Mouse (Mus musculus): ENCODE measurements around the gene Gm5244. TPM values are rescaled to one million over a fixed set of nuclear protein-coding genes. Genes with fewer than 3 reads are reported as not detected.
A peak's percentile ranks its signal among the peaks of the same experiment; 100 is the strongest.

The Gm5244 gene
- polyA plus RNA-seq (2015; fragmentation: Nextera tagmentation; extraction: Ambion mirVana) = not detected in 2 replicates

DNA sequence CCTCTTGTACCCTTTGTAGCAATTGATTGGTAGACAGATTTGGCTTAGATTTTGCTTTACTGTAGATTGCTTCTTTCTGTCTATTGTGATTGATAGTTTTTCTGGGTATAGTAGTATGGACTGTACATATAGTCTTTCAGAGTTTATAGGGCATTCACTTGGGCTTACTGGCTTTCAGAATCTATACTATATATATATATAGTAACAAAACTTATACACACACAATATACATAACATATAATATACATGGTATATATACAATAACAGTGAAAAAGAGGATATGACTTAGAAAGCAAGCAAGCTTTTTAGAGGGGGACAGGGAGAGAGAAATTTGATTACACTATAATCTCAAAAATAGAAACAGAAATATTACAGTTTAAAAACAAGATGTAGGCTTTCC lies at the start of gene Gm5244:
TSS of gene Gm5244 (plus strand) at position 301 of the 400 bp plus-strand sequence.
- no peaks in the 10 kb centered on the region for H3K27me3 ChIP-seq
- H3K4me2 ChIP-seq = no peak within 1 kb of the TSS
- no peak within 1 kb of the TSS for H3K9ac ChIP-seq
- no peak within 1 kb of the TSS for H3K4me3 ChIP-seq
- H3K27ac ChIP-seq (replicated peaks) = no peak within 1 kb of the TSS
- H3K36me3 ChIP-seq = no peaks in the 10 kb centered on the region
- H3K9me3 ChIP-seq = no peaks in the 10 kb centered on the region
- no peaks in the 10 kb centered on the region for H3K4me1 ChIP-seq (replicated peaks)
- ATAC-seq (ENCODE audit: low FRiP score, low read depth) = no peak

DNA sequence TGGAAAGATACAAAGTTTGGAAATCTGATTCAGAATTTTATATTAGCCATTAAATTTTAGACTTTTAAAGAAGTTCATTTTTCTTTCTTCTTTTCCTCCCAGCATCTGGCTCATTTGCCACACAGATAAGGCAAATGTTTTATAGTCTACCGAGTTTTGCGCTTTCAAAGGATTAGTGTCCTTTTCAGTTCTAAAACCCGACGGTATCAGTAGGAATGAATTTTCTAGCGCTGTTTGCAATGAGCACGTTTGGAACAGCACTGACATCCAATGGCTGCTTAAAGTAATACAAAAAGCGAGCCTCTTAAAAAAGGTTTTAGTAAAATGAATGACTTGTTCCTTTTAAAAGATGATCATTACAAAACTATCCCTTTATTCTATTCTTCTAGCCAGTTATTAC lies 49.4 kb upstream of the Gm5244 start:
- H3K9ac ChIP-seq = peak overlapping the region; percentile 61
- H3K27ac ChIP-seq (replicated peaks) = peak overlapping the region; percentile 99
- peaks cover 20% of the 10 kb centered on the region for H3K4me1 ChIP-seq (replicated peaks)
- no peak for ATAC-seq (ENCODE audit: low FRiP score, low read depth)
- WGBS = 4% methylated on average over 7 of the region's 7 CpGs
- peak overlapping the region; percentile 94 for H3K4me2 ChIP-seq
- no peaks in the 10 kb centered on the region for H3K36me3 ChIP-seq
- no peaks in the 10 kb centered on the region for H3K27me3 ChIP-seq
- H3K4me3 ChIP-seq = peak overlapping the region; percentile 98
- H3K9me3 ChIP-seq = no peaks in the 10 kb centered on the region

GRCm38 (mm10) chr19:12798404-12798803 lies 48.1 kb upstream of the Gm5244 start:
- Histone ChIP-seq H3K36me3 (no peaks in the 10 kb centered on the region), H3K4me2 (no peak overlapping the region), H3K4me3 (no peak overlapping the region), H3K27me3 (no peaks in the 10 kb centered on the region), H3K9ac (no peak overlapping the region), H3K27ac (replicated peaks) (no peak overlapping the region), H3K4me1 (replicated peaks) (peaks cover 14% of the 10 kb centered on the region), H3K9me3 (no peaks in the 10 kb centered on the region)
- 73% methylated on average over 4 of the region's 4 CpGs for WGBS
- no peak for ATAC-seq (ENCODE audit: low FRiP score, low read depth)

DNA sequence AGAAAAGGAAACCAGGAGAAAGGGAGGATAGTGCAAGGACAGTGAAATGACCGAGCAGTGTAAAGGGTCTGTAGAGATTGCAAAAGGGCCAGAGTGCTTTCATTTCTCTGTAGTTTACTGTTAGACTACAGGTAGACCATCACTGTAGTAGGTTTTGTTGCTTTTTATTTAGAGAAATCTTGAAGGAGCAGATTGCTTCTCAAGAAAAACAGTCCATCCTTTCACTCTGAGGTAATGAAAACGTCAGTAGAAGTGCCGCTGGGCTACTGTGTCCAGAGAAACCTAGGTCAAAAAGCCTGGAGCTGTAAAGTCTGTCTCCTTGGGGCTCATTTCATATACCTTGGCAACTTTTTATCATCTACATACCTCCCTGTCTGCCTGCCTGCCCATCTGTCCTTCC lies 47.4 kb upstream of the Gm5244 start:
- no peaks in the 10 kb centered on the region for H3K9me3 ChIP-seq
- WGBS = 89% methylated on average over 3 of the region's 3 CpGs
- H3K4me2 ChIP-seq = no peak overlapping the region
- ATAC-seq (ENCODE audit: low FRiP score, low read depth) = no peak
- no peak overlapping the region for H3K4me3 ChIP-seq
- no peaks in the 10 kb centered on the region for H3K27me3 ChIP-seq
- no peak overlapping the region for H3K27ac ChIP-seq (replicated peaks)
- H3K36me3 ChIP-seq = no peaks in the 10 kb centered on the region
- H3K4me1 ChIP-seq (replicated peaks) = 0 out of 2 replicates have a peak, but pooled peaks cover 9% of the 10 kb centered on the region
- no peak overlapping the region for H3K9ac ChIP-seq

DNA sequence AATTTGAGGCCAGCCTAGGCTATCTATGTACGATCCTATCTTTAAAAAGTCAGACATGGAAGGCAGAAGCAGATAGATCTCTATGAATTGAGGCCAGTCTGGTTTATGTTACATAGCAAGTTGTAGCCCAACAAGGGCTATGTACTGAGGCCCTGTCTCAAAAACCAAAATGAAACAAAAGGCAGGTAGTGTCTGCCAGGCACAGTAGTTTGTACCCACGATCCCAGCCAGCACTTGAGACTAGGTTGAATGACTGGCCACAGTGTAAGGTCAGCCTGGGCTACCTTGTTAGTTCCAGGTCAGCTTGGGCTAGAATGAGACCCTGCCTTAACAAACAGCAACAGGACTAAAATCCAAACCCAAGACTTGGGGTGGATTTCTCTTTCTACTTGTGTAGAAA lies 45.9 kb upstream of the Gm5244 start:
- H3K4me3 ChIP-seq = no peak overlapping the region
- no peak overlapping the region for H3K4me2 ChIP-seq
- 0 out of 2 replicates have a peak, but pooled peaks cover 9% of the 10 kb centered on the region for H3K4me1 ChIP-seq (replicated peaks)
- no peaks in the 10 kb centered on the region for H3K36me3 ChIP-seq
- 74% methylated on average over 2 of the region's 2 CpGs for WGBS
- no peak overlapping the region for H3K27ac ChIP-seq (replicated peaks)
- no peak for ATAC-seq (ENCODE audit: low FRiP score, low read depth)
- H3K27me3 ChIP-seq = no peaks in the 10 kb centered on the region
- H3K9ac ChIP-seq = no peak overlapping the region
- H3K9me3 ChIP-seq = no peaks in the 10 kb centered on the region

- WGBS = 87% methylated on average over 3 of the region's 3 CpGs
- H3K4me1 ChIP-seq (replicated peaks) = 0 out of 2 replicates have a peak, but pooled peaks cover 9% of the 10 kb centered on the region
- no peak for ATAC-seq (ENCODE audit: low FRiP score, low read depth)
- H3K9ac ChIP-seq = no peak overlapping the region
- no peak overlapping the region for H3K4me2 ChIP-seq
- H3K27me3 ChIP-seq = no peaks in the 10 kb centered on the region
- no peaks in the 10 kb centered on the region for H3K36me3 ChIP-seq
- no peak overlapping the region for H3K4me3 ChIP-seq
- no peaks in the 10 kb centered on the region for H3K9me3 ChIP-seq
- H3K27ac ChIP-seq (replicated peaks) = no peak overlapping the region
Observed at GRCm38 (mm10) chr19:12801046-12801445, 45.4 kb upstream of the Gm5244 start.

DNA sequence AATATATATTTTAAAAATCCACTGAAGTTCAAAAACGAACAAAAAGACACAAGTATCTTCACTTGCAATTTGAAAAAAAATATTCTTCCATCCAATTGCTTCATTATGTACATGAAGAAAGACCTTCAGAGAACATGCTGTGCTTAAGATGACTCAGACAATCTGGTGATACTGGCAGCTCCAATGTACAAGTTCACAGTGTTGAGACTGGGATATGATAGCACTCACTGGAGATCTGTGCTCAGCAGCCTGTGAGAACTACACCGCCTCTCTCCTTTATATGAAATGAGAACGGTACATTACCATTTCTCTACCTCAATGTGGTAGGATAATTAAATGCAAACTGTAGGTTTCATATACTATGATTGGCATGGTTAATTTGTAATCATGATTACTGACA lies 43.7 kb upstream of the Gm5244 start:
- H3K4me2 ChIP-seq = no peak overlapping the region
- no peaks in the 10 kb centered on the region for H3K4me1 ChIP-seq (replicated peaks)
- H3K4me3 ChIP-seq = no peak overlapping the region
- 85% methylated on average over 3 of the region's 3 CpGs for WGBS
- no peaks in the 10 kb centered on the region for H3K9me3 ChIP-seq
- ATAC-seq (ENCODE audit: low FRiP score, low read depth) = no peak
- no peaks in the 10 kb centered on the region for H3K27me3 ChIP-seq
- no peak overlapping the region for H3K27ac ChIP-seq (replicated peaks)
- no peak overlapping the region for H3K9ac ChIP-seq
- H3K36me3 ChIP-seq = no peaks in the 10 kb centered on the region

DNA sequence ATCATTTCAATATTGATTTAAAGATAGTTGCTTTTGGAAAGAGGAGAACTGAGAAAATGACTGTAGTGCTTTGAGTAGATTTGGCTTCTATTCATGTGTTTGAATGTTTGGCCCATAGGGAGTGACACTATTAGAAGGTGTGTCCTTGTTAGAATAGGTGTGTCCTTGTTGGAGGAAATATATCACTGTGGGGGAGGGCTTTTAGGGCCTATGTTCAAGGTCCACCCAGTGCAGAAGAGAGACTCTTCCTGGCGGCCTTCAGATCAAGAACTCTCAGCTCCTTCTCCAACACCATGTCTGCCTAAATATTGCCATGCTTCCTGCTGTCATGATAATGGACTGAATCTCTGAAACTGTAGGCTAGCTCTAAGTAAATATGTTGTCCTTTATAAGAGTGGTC lies 42.2 kb upstream of the Gm5244 start:
- H3K27me3 ChIP-seq = no peaks in the 10 kb centered on the region
- H3K36me3 ChIP-seq = no peaks in the 10 kb centered on the region
- no peak overlapping the region for H3K4me2 ChIP-seq
- no peak overlapping the region for H3K9ac ChIP-seq
- ATAC-seq (ENCODE audit: low FRiP score, low read depth) = no peak
- H3K9me3 ChIP-seq = no peaks in the 10 kb centered on the region
- H3K4me1 ChIP-seq (replicated peaks) = no peaks in the 10 kb centered on the region
- WGBS = 83% methylated on average over 1 of the region's 1 CpGs
- no peak overlapping the region for H3K4me3 ChIP-seq
- H3K27ac ChIP-seq (replicated peaks) = no peak overlapping the region

- Histone ChIP-seq H3K36me3 (no peaks in the 10 kb centered on the region), H3K27me3 (no peaks in the 10 kb centered on the region), H3K9me3 (no peaks in the 10 kb centered on the region), H3K4me3 (no peak overlapping the region), H3K4me2 (no peak overlapping the region), H3K9ac (no peak overlapping the region), H3K4me1 (replicated peaks) (no peaks in the 10 kb centered on the region), H3K27ac (replicated peaks) (no peak overlapping the region)
- 88% methylated on average over 3 of the region's 3 CpGs for WGBS
- ATAC-seq (ENCODE audit: low FRiP score, low read depth) = no peak
Observed at GRCm38 (mm10) chr19:12805730-12806129, 40.8 kb upstream of the Gm5244 start.

GRCm38 (mm10) chr19:12806214-12806613 lies 40.3 kb upstream of the Gm5244 start:
- Histone ChIP-seq H3K4me2 (no peak overlapping the region), H3K27ac (replicated peaks) (no peak overlapping the region), H3K36me3 (no peaks in the 10 kb centered on the region), H3K9ac (no peak overlapping the region), H3K9me3 (no peaks in the 10 kb centered on the region), H3K4me3 (no peak overlapping the region), H3K4me1 (replicated peaks) (no peaks in the 10 kb centered on the region), H3K27me3 (no peaks in the 10 kb centered on the region)
- 83% methylated on average over 2 of the region's 2 CpGs for WGBS
- no peak for ATAC-seq (ENCODE audit: low FRiP score, low read depth)

- Histone ChIP-seq H3K4me2 (no peak overlapping the region), H3K9ac (no peak overlapping the region), H3K9me3 (no peaks in the 10 kb centered on the region), H3K4me1 (replicated peaks) (no peaks in the 10 kb centered on the region), H3K27ac (replicated peaks) (no peak overlapping the region), H3K4me3 (no peak overlapping the region), H3K36me3 (no peaks in the 10 kb centered on the region), H3K27me3 (no peaks in the 10 kb centered on the region)
- 71% methylated on average over 1 of the region's 1 CpGs for WGBS
- ATAC-seq (ENCODE audit: low FRiP score, low read depth) = no peak
Observed at GRCm38 (mm10) chr19:12812644-12813364, 33.7 kb upstream of the Gm5244 start.

DNA sequence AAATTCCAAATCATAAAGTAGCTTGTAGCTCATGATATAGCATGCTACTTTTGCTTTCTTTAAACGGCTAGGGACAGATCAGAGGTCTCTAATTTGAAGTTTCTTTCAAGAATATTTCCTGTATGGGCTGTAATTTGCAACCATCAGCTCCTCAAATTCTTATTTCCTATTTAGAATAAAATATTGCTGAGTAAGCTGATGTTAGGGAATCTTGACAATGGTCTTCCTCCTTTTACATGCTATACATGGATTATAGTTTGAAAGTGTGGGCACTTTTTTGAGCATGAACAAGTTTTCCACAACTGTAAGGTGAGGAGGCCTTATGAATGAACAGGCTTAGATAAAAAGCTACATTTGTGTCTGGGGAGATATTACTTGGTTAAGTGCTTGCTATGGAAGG lies 32.6 kb upstream of the Gm5244 start:
- no peak overlapping the region for H3K27ac ChIP-seq (replicated peaks)
- H3K4me1 ChIP-seq (replicated peaks) = no peaks in the 10 kb centered on the region
- no peak overlapping the region for H3K4me3 ChIP-seq
- no peak overlapping the region for H3K9ac ChIP-seq
- ATAC-seq (ENCODE audit: low FRiP score, low read depth) = no peak
- H3K36me3 ChIP-seq = no peaks in the 10 kb centered on the region
- no peak overlapping the region for H3K4me2 ChIP-seq
- 85% methylated on average over 1 of the region's 1 CpGs for WGBS
- no peaks in the 10 kb centered on the region for H3K9me3 ChIP-seq
- H3K27me3 ChIP-seq = no peaks in the 10 kb centered on the region

- H3K9me3 ChIP-seq = no peaks in the 10 kb centered on the region
- no peak for ATAC-seq (ENCODE audit: low FRiP score, low read depth)
- no peaks in the 10 kb centered on the region for H3K36me3 ChIP-seq
- no peak overlapping the region for H3K4me2 ChIP-seq
- no peak overlapping the region for H3K9ac ChIP-seq
- H3K27ac ChIP-seq (replicated peaks) = no peak overlapping the region
- no peaks in the 10 kb centered on the region for H3K4me1 ChIP-seq (replicated peaks)
- H3K27me3 ChIP-seq = no peaks in the 10 kb centered on the region
- no peak overlapping the region for H3K4me3 ChIP-seq
- WGBS = 89% methylated on average over 1 of the region's 1 CpGs
Observed at GRCm38 (mm10) chr19:12818507-12818906, 28.0 kb upstream of the Gm5244 start.
